Mouse (Mus musculus): ENCODE measurements around the gene Prdm10. TPM values are rescaled to one million over a fixed set of nuclear protein-coding genes. Genes with fewer than 3 reads are reported as not detected.
A peak's percentile ranks its signal among the peaks of the same experiment; 100 is the strongest.

The Prdm10 gene
- polyA plus RNA-seq, 1 experiment: 9.6 TPM

GRCm38 (mm10) chr9:31253866-31254696, 26.3 kb upstream of the Prdm10 start:
- peak overlapping the region; percentile 21 for H3K4me3 ChIP-seq (replicated peaks; ENCODE audit: control insufficient read depth, low read depth, low read length)
- 39% methylated on average over 11 of the region's 11 CpGs for WGBS
- peaks cover 8% of the 10 kb centered on the region for H3K4me1 ChIP-seq (ENCODE audit: control insufficient read depth, insufficient read depth, low read length)
- H3K27ac ChIP-seq (ENCODE audit: control insufficient read depth, insufficient read depth, low read depth, low read length, poor library complexity): peak overlapping the region; percentile 64
- TF ChIP-seq POLR2A (IDR thresholded peaks at IDR 0.05; ENCODE audit: borderline replicate concordance, control insufficient read depth, low read depth, low read length) (no peak), CTCF (IDR thresholded peaks at IDR 0.05; ENCODE audit: control insufficient read depth, insufficient read depth, low read length) (no peak)

GRCm38 (mm10) chr9:31254697-31255004, 25.7 kb upstream of the Prdm10 start:
- H3K27ac ChIP-seq (ENCODE audit: control insufficient read depth, insufficient read depth, low read depth, low read length, poor library complexity): peak overlapping the region; percentile 57; the same call in 1 of the 2 replicates
- no peak overlapping the region for H3K4me3 ChIP-seq (replicated peaks; ENCODE audit: control insufficient read depth, low read depth, low read length)
- peaks cover 8% of the 10 kb centered on the region for H3K4me1 ChIP-seq (ENCODE audit: control insufficient read depth, insufficient read depth, low read length)
- WGBS: 37% methylated on average over 7 of the region's 7 CpGs
- TF ChIP-seq POLR2A (IDR thresholded peaks at IDR 0.05; ENCODE audit: borderline replicate concordance, control insufficient read depth, low read depth, low read length): no peak

- Histone ChIP-seq H3K4me1 (ENCODE audit: control insufficient read depth, insufficient read depth, low read length) (peaks cover 8% of the 10 kb centered on the region), H3K27ac (ENCODE audit: control insufficient read depth, insufficient read depth, low read depth, low read length, poor library complexity) (peak overlapping the region; percentile 27; the same call in 1 of the 2 replicates), H3K4me3 (replicated peaks; ENCODE audit: control insufficient read depth, low read depth, low read length) (no peak overlapping the region)
- no peak for TF ChIP-seq POLR2A (IDR thresholded peaks at IDR 0.05; ENCODE audit: borderline replicate concordance, control insufficient read depth, low read depth, low read length)
- no peak for TF ChIP-seq CTCF (IDR thresholded peaks at IDR 0.05; ENCODE audit: control insufficient read depth, insufficient read depth, low read length)
- WGBS: 70% methylated on average over 7 of the region's 7 CpGs
These were observed 24.4 kb upstream of the Prdm10 start for GRCm38 (mm10) chr9:31255953-31256352.

- TF ChIP-seq POLR2A (IDR thresholded peaks at IDR 0.05; ENCODE audit: borderline replicate concordance, control insufficient read depth, low read depth, low read length): no peak
- TF ChIP-seq CTCF (IDR thresholded peaks at IDR 0.05; ENCODE audit: control insufficient read depth, insufficient read depth, low read length): no peak
- Histone ChIP-seq H3K4me3 (replicated peaks; ENCODE audit: control insufficient read depth, low read depth, low read length) (no peak overlapping the region), H3K4me1 (ENCODE audit: control insufficient read depth, insufficient read depth, low read length) (peaks cover 6% of the 10 kb centered on the region), H3K27ac (ENCODE audit: control insufficient read depth, insufficient read depth, low read depth, low read length, poor library complexity) (no peak overlapping the region)
- 71% methylated on average over 3 of the region's 3 CpGs for WGBS
These were observed 22.1 kb upstream of the Prdm10 start for GRCm38 (mm10) chr9:31258237-31258636.

GRCm38 (mm10) chr9:31260219-31260618, 20.1 kb upstream of the Prdm10 start:
- no peak overlapping the region for H3K27ac ChIP-seq (ENCODE audit: control insufficient read depth, insufficient read depth, low read depth, low read length, poor library complexity)
- TF ChIP-seq CTCF (IDR thresholded peaks at IDR 0.05; ENCODE audit: control insufficient read depth, insufficient read depth, low read length) (no peak), POLR2A (IDR thresholded peaks at IDR 0.05; ENCODE audit: borderline replicate concordance, control insufficient read depth, low read depth, low read length) (no peak)
- no peak overlapping the region for H3K4me3 ChIP-seq (replicated peaks; ENCODE audit: control insufficient read depth, low read depth, low read length)
- peaks cover 2% of the 10 kb centered on the region for H3K4me1 ChIP-seq (ENCODE audit: control insufficient read depth, insufficient read depth, low read length)
- 70% methylated on average over 4 of the region's 4 CpGs for WGBS

- TF ChIP-seq POLR2A (IDR thresholded peaks at IDR 0.05; ENCODE audit: borderline replicate concordance, control insufficient read depth, low read depth, low read length) (no peak), CTCF (IDR thresholded peaks at IDR 0.05; ENCODE audit: control insufficient read depth, insufficient read depth, low read length) (no peak)
- WGBS: 66% methylated on average over 4 of the region's 4 CpGs
- no peak overlapping the region for H3K4me3 ChIP-seq (replicated peaks; ENCODE audit: control insufficient read depth, low read depth, low read length)
- no peak overlapping the region for H3K27ac ChIP-seq (ENCODE audit: control insufficient read depth, insufficient read depth, low read depth, low read length, poor library complexity)
- H3K4me1 ChIP-seq (ENCODE audit: control insufficient read depth, insufficient read depth, low read length): no peaks in the 10 kb centered on the region
These were observed 17.9 kb upstream of the Prdm10 start for GRCm38 (mm10) chr9:31262226-31263105.

GRCm38 (mm10) chr9:31266013-31266659, 14.2 kb upstream of the Prdm10 start:
- Histone ChIP-seq H3K4me1 (ENCODE audit: control insufficient read depth, insufficient read depth, low read length) (no peaks in the 10 kb centered on the region), H3K4me3 (replicated peaks; ENCODE audit: control insufficient read depth, low read depth, low read length) (no peak overlapping the region), H3K27ac (ENCODE audit: control insufficient read depth, insufficient read depth, low read depth, low read length, poor library complexity) (no peak overlapping the region)
- TF ChIP-seq CTCF (IDR thresholded peaks at IDR 0.05; ENCODE audit: control insufficient read depth, insufficient read depth, low read length) (no peak), POLR2A (IDR thresholded peaks at IDR 0.05; ENCODE audit: borderline replicate concordance, control insufficient read depth, low read depth, low read length) (no peak)
- 9% methylated on average over 5 of the region's 5 CpGs for WGBS
